Mouse (Mus musculus): ENCODE results near the gene Rhbdf2.

GRCm38 (mm10) chr11:116641731-116642130 lies 14.9 kb upstream of the Rhbdf2 start:
- TF ChIP-seq POLR2A (IDR thresholded peaks at IDR 0.05; ENCODE audit: extremely low read depth, insufficient read depth, low read length) (no peak), CTCF (IDR thresholded peaks at IDR 0.05; ENCODE audit: low read depth, low read length) (no peak)

Data from liver, adult 2 months (tissue).